Mouse (Mus musculus): Measurements from ENCODE around the gene Kcnk3. TPM values are rescaled to one million over a fixed set of nuclear protein-coding genes. Genes with fewer than 3 reads are reported as not detected.

The Kcnk3 gene
- polyA plus RNA-seq, 1 experiment from 2014 or later: 0.52 TPM

GRCm38 (mm10) chr5:30674001-30674400, 86.0 kb downstream of the Kcnk3 start:
- no peak for DNase-seq (ENCODE audit: low spot score)
- Histone ChIP-seq H3K9me3 (no peaks in the 10 kb centered on the region), H3K4me3 (no peak overlapping the region), H3K27me3 (ENCODE audit: insufficient read depth, poor library complexity, severe bottlenecking) (no peaks in the 10 kb centered on the region), H3K4me1 (replicated peaks) (peaks cover 7% of the 10 kb centered on the region; the same call in 1 of the 2 replicates), H3K27ac (no peak overlapping the region), H3K36me3 (peaks cover 89% of the 10 kb centered on the region)
- 81% methylated on average over 7 of the region's 7 CpGs for WGBS

Other genes with a start within 250 kb of the Kcnk3 start
- 0.04 and 0.17 TPM in 2 replicates for gene Otof, start 126.2 kb upstream of the Kcnk3 start, polyA plus RNA-seq (2016; fragmentation: Nextera tagmentation; extraction: Ambion mirVana)
- gene 1700001C02Rik, start 122.1 kb upstream of the Kcnk3 start, polyA plus RNA-seq (2016; fragmentation: Nextera tagmentation; extraction: Ambion mirVana): 1.4 TPM in 1 of 2 replicates, not detected in the other
- not detected in 2 replicates for gene Cib4, start 42.3 kb upstream of the Kcnk3 start, polyA plus RNA-seq (2016; fragmentation: Nextera tagmentation; extraction: Ambion mirVana)
- 25.5 and 28.9 TPM in 2 replicates for gene Slc35f6, start 59.8 kb downstream of the Kcnk3 start, polyA plus RNA-seq (2016; fragmentation: Nextera tagmentation; extraction: Ambion mirVana)
- 409 and 440 TPM in 2 replicates for gene Cenpa, start 78.6 kb downstream of the Kcnk3 start, polyA plus RNA-seq (2016; fragmentation: Nextera tagmentation; extraction: Ambion mirVana)
- 87.4 and 151 TPM in 2 replicates for gene Dpysl5, start 123.4 kb downstream of the Kcnk3 start, polyA plus RNA-seq (2016; fragmentation: Nextera tagmentation; extraction: Ambion mirVana)
- 21.1 and 41.8 TPM in 2 replicates for gene Mapre3, start 226.5 kb downstream of the Kcnk3 start, polyA plus RNA-seq (2016; fragmentation: Nextera tagmentation; extraction: Ambion mirVana)